Mouse (Mus musculus): Measurements from ENCODE around the gene Gm12695. TPM values are rescaled to one million over a fixed set of nuclear protein-coding genes. Genes with fewer than 3 reads are reported as not detected.

Gm12695 gene
- not detected for polyA plus RNA-seq (2014; fragmentation: Illumina TruSeq; extraction: RNeasy Lipid Tissue Mini Kit (QIAGEN cat#74804); ENCODE audit: low replicate concordance)

DNA sequence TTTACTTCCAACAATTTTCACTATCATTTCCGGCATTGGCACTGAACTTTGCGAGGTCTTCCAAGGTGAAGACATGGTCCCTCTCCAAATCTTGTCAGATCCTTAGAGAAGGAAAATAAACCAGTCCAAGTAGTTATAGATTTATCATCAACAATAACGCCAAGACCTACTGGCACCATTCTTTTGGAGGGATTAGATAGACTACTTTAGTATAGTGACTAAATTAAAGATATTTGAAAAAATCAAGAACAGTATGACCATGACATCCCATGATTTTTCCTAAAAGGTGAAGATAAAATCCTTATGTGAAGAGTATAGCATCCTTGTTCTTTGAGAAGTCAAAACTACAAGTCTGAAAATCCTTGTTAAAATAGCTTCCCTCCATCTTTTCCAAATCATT is at the start of gene Gm12695:
Gm12695 (minus strand) TSS at position 101 of the 400 bp plus-strand sequence.

Other genes with a start within 250 kb of the Gm12695 start
- gene Cyp2j6, start 231.5 kb downstream of the Gm12695 start, polyA plus RNA-seq (2014; fragmentation: Illumina TruSeq; extraction: RNeasy Lipid Tissue Mini Kit (QIAGEN cat#74804); ENCODE audit: low replicate concordance) = 780 TPM
- 31.7 TPM for gene Cyp2j9, start 193.6 kb downstream of the Gm12695 start, polyA plus RNA-seq (2014; fragmentation: Illumina TruSeq; extraction: RNeasy Lipid Tissue Mini Kit (QIAGEN cat#74804); ENCODE audit: low replicate concordance)
- gene Cyp2j5, start 121.0 kb downstream of the Gm12695 start, polyA plus RNA-seq (2014; fragmentation: Illumina TruSeq; extraction: RNeasy Lipid Tissue Mini Kit (QIAGEN cat#74804); ENCODE audit: low replicate concordance) = 1.8 TPM